Mouse (Mus musculus) hindbrain, embryonic 10.5 days (tissue): ENCODE measurements around the gene Sema6b. TPM values are rescaled to one million over a fixed set of nuclear protein-coding genes. Genes with fewer than 3 reads are reported as not detected.
"Not testable (repeated sequence)": the region's sequence is repeated elsewhere in the genome, so short reads cannot be mapped to it uniquely, and the experiment has no call there.

Experiments
- DNase-seq: peaks from one replicate; pipeline ENCODE4 v3.0.0-alpha.2; 2017; ENCODE audit warnings: low spot score
- H3K27ac ChIP-seq: fragments of 300-500 bp; sonication (generic); 2 replicates; pipeline ENCODE4 v1.5.1; 2016; ENCODE audit warnings: mild to moderate bottlenecking, moderate library complexity
- H3K27me3 ChIP-seq: fragments of 300-500 bp; sonication (generic); 2 replicates; pipeline ENCODE4 v1.6.1; 2016; ENCODE audit warnings: mild to moderate bottlenecking; ENCODE audit not compliant: poor library complexity, insufficient read depth, severe bottlenecking
- H3K36me3 ChIP-seq: fragments of 300-500 bp; sonication (generic); 2 replicates; pipeline ENCODE4 v1.6.1; 2016; ENCODE audit warnings: mild to moderate bottlenecking, moderate library complexity
- H3K4me1 ChIP-seq: fragments of 300-500 bp; sonication (generic); replicated peaks from 2 replicates; pipeline ENCODE4 v1.6.1; 2016; ENCODE audit warnings: mild to moderate bottlenecking
- H3K4me3 ChIP-seq: fragments of 300-500 bp; sonication (generic); 2 replicates; pipeline ENCODE4 v1.5.1; 2016; ENCODE audit warnings: mild to moderate bottlenecking, moderate library complexity
- H3K9me3 ChIP-seq: fragments of 300-500 bp; sonication (generic); 2 replicates; pipeline ENCODE4 v1.6.1; 2016; ENCODE audit warnings: mild to moderate bottlenecking, moderate library complexity
- WGBS: fragments of 180-500 bp; shearing (Covaris S2); methylation state at CpG from one replicate; pipeline ENCODE4 v1.1.7; 2016; 5-methylcytosine and 5-hydroxymethylcytosine counted together
- polyA plus RNA-seq: library from polyadenylated mRNA; unstranded; fragments of >200 nt; fragmentation: Nextera tagmentation; extraction: Ambion mirVana; gene quantifications from 2 replicates; pipeline ENCODE4 v1.2.1, GENCODE M21; 2016

Gene Sema6b
- polyA plus RNA-seq, 1 experiment from 2014 or later = 3.8 TPM

- DNase-seq = no peak
- Histone ChIP-seq H3K4me3 (no peak overlapping the region), H3K36me3 (peaks cover 85% of the 10 kb centered on the region), H3K9me3 (no peaks in the 10 kb centered on the region), H3K27me3 (no peaks in the 10 kb centered on the region), H3K4me1 (no peaks in the 10 kb centered on the region), H3K27ac (no peak overlapping the region)
- WGBS = 95% methylated on average over 1 of the region's 1 CpGs
Measured at GRCm38 (mm10) chr17:56092312-56092711, 47.8 kb downstream of the Sema6b start.

- peak overlapping the region; percentile 89 for H3K27ac ChIP-seq
- 6% methylated on average over 8 of the region's 8 CpGs for whole genome bisulfite sequencing
- H3K4me1 ChIP-seq = peaks cover 31% of the 10 kb centered on the region
- peaks cover 40% of the 10 kb centered on the region for H3K36me3 ChIP-seq
- no peaks in the 10 kb centered on the region for H3K27me3 ChIP-seq
- no peaks in the 10 kb centered on the region for H3K9me3 ChIP-seq
- H3K4me3 ChIP-seq = peak overlapping the region; percentile 98
- peak; percentile 83 for DNase-seq
Measured at GRCm38 (mm10) chr17:56080781-56081585, 59.2 kb downstream of the Sema6b start.

GRCm38 (mm10) chr17:56079921-56080320, 60.2 kb downstream of the Sema6b start:
- H3K27me3 ChIP-seq = no peaks in the 10 kb centered on the region
- WGBS = 1% methylated on average over 11 of the region's 11 CpGs
- H3K27ac ChIP-seq = peak overlapping the region; percentile 89
- no peak for DNase-seq
- peaks cover 40% of the 10 kb centered on the region for H3K4me1 ChIP-seq
- H3K36me3 ChIP-seq = peaks cover 30% of the 10 kb centered on the region
- H3K9me3 ChIP-seq = no peaks in the 10 kb centered on the region
- H3K4me3 ChIP-seq = peak overlapping the region; percentile 98

- Histone ChIP-seq H3K27me3 (no peaks in the 10 kb centered on the region), H3K27ac (peak within 1 kb of the TSS; percentile 89), H3K4me1 (peaks cover 46% of the 10 kb centered on the region), H3K4me3 (peak within 1 kb of the TSS; percentile 98), H3K36me3 (peaks cover 22% of the 10 kb centered on the region), H3K9me3 (no peaks in the 10 kb centered on the region)
- under 1% methylated on average over 61 of the region's 61 CpGs for WGBS
- DNase-seq = peak; percentile 100
Measured at GRCm38 (mm10) chr17:56078880-56079795, 61.0 kb downstream of the Sema6b start, which contains the start of gene Hdgfl2. Gene Hdgfl2 (plus strand): TSS chr17:56079634.

- Histone ChIP-seq H3K36me3 (peaks cover 17% of the 10 kb centered on the region), H3K4me1 (peaks cover 54% of the 10 kb centered on the region), H3K4me3 (peak overlapping the region; percentile 98), H3K27ac (peak overlapping the region; percentile 50)
- H3K27me3 ChIP-seq, DNase-seq, H3K9me3 ChIP-seq: not testable (repeated sequence)
- WGBS = 64% methylated on average over 9 of the region's 9 CpGs
Measured at GRCm38 (mm10) chr17:56078361-56078760, 61.8 kb downstream of the Sema6b start.

GRCm38 (mm10) chr17:56077523-56077922, 62.6 kb downstream of the Sema6b start:
- no peak overlapping the region for H3K4me3 ChIP-seq
- H3K27me3 ChIP-seq = no peaks in the 10 kb centered on the region
- peaks cover 13% of the 10 kb centered on the region for H3K36me3 ChIP-seq
- H3K9me3 ChIP-seq = no peaks in the 10 kb centered on the region
- no peak for DNase-seq
- H3K4me1 ChIP-seq = peaks cover 53% of the 10 kb centered on the region
- no peak overlapping the region for H3K27ac ChIP-seq
- WGBS = 88% methylated on average over 5 of the region's 5 CpGs

- Histone ChIP-seq H3K27ac (peak within 1 kb of the TSS; percentile 91), H3K4me1 (peaks cover 27% of the 10 kb centered on the region), H3K9me3 (no peaks in the 10 kb centered on the region), H3K27me3 (no peaks in the 10 kb centered on the region), H3K36me3 (peaks cover 32% of the 10 kb centered on the region), H3K4me3 (peak within 1 kb of the TSS; percentile 87)
- WGBS = 0% methylated on average over 35 of the region's 35 CpGs
- peak; percentile 97 for DNase-seq
Measured at GRCm38 (mm10) chr17:56074827-56075208, 65.3 kb downstream of the Sema6b start, which contains the start of gene Ubxn6. Gene Ubxn6 (minus strand): TSS chr17:56075028.

- 10% methylated on average over 22 of the region's 22 CpGs for WGBS
Measured at GRCm38 (mm10) chr17:56074097-56074826, 65.9 kb downstream of the Sema6b start.

More at GRCm38 (mm10) chr17:56074097-56074826, 65.9 kb downstream of the Sema6b start:
- peaks cover 38% of the 10 kb centered on the region for H3K36me3 ChIP-seq
- peak overlapping the region; percentile 87 for H3K4me3 ChIP-seq
- peak; percentile 89 for DNase-seq
- peak overlapping the region; percentile 91 for H3K27ac ChIP-seq
- no peaks in the 10 kb centered on the region for H3K9me3 ChIP-seq
- peaks cover 27% of the 10 kb centered on the region for H3K4me1 ChIP-seq
- no peaks in the 10 kb centered on the region for H3K27me3 ChIP-seq

Other genes starting within 250 kb of the Sema6b start
- 12.1 and 13.3 TPM in 2 replicates for gene Zfp959, start 248.2 kb downstream of the Sema6b start, polyA plus RNA-seq
- 4.6 and 5.6 TPM in 2 replicates for gene Zfp119b, start 190.8 kb downstream of the Sema6b start, polyA plus RNA-seq
- 1.9 and 2.8 TPM in 2 replicates for gene Ebi3, start 187.7 kb downstream of the Sema6b start, polyA plus RNA-seq
- 28.5 and 31.3 TPM in 2 replicates for gene Yju2, start 181.2 kb downstream of the Sema6b start, polyA plus RNA-seq
- gene Shd, start 169.9 kb downstream of the Sema6b start, polyA plus RNA-seq = 52.0 and 105 TPM in 2 replicates
- gene Fsd1, start 153.8 kb downstream of the Sema6b start, polyA plus RNA-seq = 67.6 and 99.5 TPM in 2 replicates
- gene Stap2, start 134.8 kb downstream of the Sema6b start, polyA plus RNA-seq = 6.0 and 8.3 TPM in 2 replicates
- 131 and 177 TPM in 2 replicates for gene Mpnd, start 134.6 kb downstream of the Sema6b start, polyA plus RNA-seq
- gene Sh3gl1, start 103.7 kb downstream of the Sema6b start, polyA plus RNA-seq = 161 and 163 TPM in 2 replicates
- gene Chaf1a, start 99.9 kb downstream of the Sema6b start, polyA plus RNA-seq = 35.3 and 46.0 TPM in 2 replicates
- 38.7 and 52.7 TPM in 2 replicates for gene Ubxn6, start 65.3 kb downstream of the Sema6b start, polyA plus RNA-seq
- 186 and 190 TPM in 2 replicates for gene Hdgfl2, start 60.7 kb downstream of the Sema6b start, polyA plus RNA-seq
- 0.04 and 0.06 TPM in 2 replicates for gene Plin4, start 30.5 kb downstream of the Sema6b start, polyA plus RNA-seq
- 0.39 and 0.42 TPM in 2 replicates for gene Plin5, start 22.7 kb downstream of the Sema6b start, polyA plus RNA-seq
- gene Lrg1, start 18.3 kb downstream of the Sema6b start, polyA plus RNA-seq = not detected in 2 replicates
- 10.4 and 11.8 TPM in 2 replicates for gene Tnfaip8l1, start 22.1 kb upstream of the Sema6b start, polyA plus RNA-seq
- 70.5 and 80.6 TPM in 2 replicates for gene Mydgf, start 43.6 kb upstream of the Sema6b start, polyA plus RNA-seq
- 43.0 and 52.3 TPM in 2 replicates for gene Dpp9, start 78.6 kb upstream of the Sema6b start, polyA plus RNA-seq
- gene Fem1a, start 116.5 kb upstream of the Sema6b start, polyA plus RNA-seq = 13.3 and 15.5 TPM in 2 replicates
- gene Ticam1, start 136.4 kb upstream of the Sema6b start, polyA plus RNA-seq = 2.4 and 2.6 TPM in 2 replicates
- 50.9 and 61.6 TPM in 2 replicates for gene Plin3, start 152.5 kb upstream of the Sema6b start, polyA plus RNA-seq
- not detected in 2 replicates for gene Arrdc5, start 159.9 kb upstream of the Sema6b start, polyA plus RNA-seq
- 196 and 300 TPM in 2 replicates for gene Uhrf1, start 163.0 kb upstream of the Sema6b start, polyA plus RNA-seq
- 51.5 and 65.8 TPM in 2 replicates for gene Kdm4b, start 185.7 kb upstream of the Sema6b start, polyA plus RNA-seq